Mouse (Mus musculus): Measurements from ENCODE around the gene Gm3045. TPM values are rescaled to one million over a fixed set of nuclear protein-coding genes. Genes with fewer than 3 reads are reported as not detected.

The Gm3045 gene
- polyA plus RNA-seq, 2 experiments: 0.04 TPM; not detected in 1

GRCm38 (mm10) chr13:56476790-56477189 is 50.4 kb downstream of the Gm3045 start:
- Histone ChIP-seq H3K9me3 (ENCODE audit: control insufficient read depth, low read length) (no peaks in the 10 kb centered on the region), H3K36me3 (ENCODE audit: control insufficient read depth, insufficient read depth, low read length) (no peaks in the 10 kb centered on the region), H3K4me3 (replicated peaks; ENCODE audit: low read length) (no peak overlapping the region), H3K9ac (ENCODE audit: low read depth, low read length, severe bottlenecking) (no peak overlapping the region), H3K4me1 (ENCODE audit: control insufficient read depth, insufficient read depth, low read length) (peaks cover 3% of the 10 kb centered on the region; the same call in 1 of the 2 replicates), H3K4me2 (replicated peaks; ENCODE audit: low read depth, low read length, severe bottlenecking) (no peak overlapping the region), H3K27ac (replicated peaks; ENCODE audit: low read depth, low read length) (no peak overlapping the region), H3K27me3 (ENCODE audit: control insufficient read depth, insufficient read depth, low read length) (no peaks in the 10 kb centered on the region)
- DNase-seq (ENCODE audit: low spot score) (no peak), ATAC-seq (ENCODE audit: low FRiP score, low read depth) (no peak)
- TF ChIP-seq POLR2A (IDR thresholded peaks at IDR 0.05; ENCODE audit: borderline replicate concordance, extremely low read depth, insufficient read depth, insufficient read length): no peak
- 78% methylated on average over 5 of the region's 5 CpGs for WGBS

- Histone ChIP-seq H3K4me1 (ENCODE audit: control insufficient read depth, insufficient read depth, low read length) (no peaks in the 10 kb centered on the region), H3K9ac (ENCODE audit: low read depth, low read length, severe bottlenecking) (no peak overlapping the region), H3K4me3 (replicated peaks; ENCODE audit: low read length) (no peak overlapping the region), H3K9me3 (ENCODE audit: control insufficient read depth, low read length) (no peaks in the 10 kb centered on the region), H3K27ac (replicated peaks; ENCODE audit: low read depth, low read length) (no peak overlapping the region), H3K4me2 (replicated peaks; ENCODE audit: low read depth, low read length, severe bottlenecking) (no peak overlapping the region), H3K36me3 (ENCODE audit: control insufficient read depth, insufficient read depth, low read length) (no peaks in the 10 kb centered on the region), H3K27me3 (ENCODE audit: control insufficient read depth, insufficient read depth, low read length) (no peaks in the 10 kb centered on the region)
- no peak for DNase-seq (ENCODE audit: low spot score)
- ATAC-seq (ENCODE audit: low FRiP score, low read depth): no peak
- no peak for TF ChIP-seq POLR2A (IDR thresholded peaks at IDR 0.05; ENCODE audit: borderline replicate concordance, extremely low read depth, insufficient read depth, insufficient read length)
- 43% methylated on average over 6 of the region's 6 CpGs for WGBS
Measured at GRCm38 (mm10) chr13:56477271-56477670, 50.9 kb downstream of the Gm3045 start.

GRCm38 (mm10) chr13:56478027-56478426 is 51.6 kb downstream of the Gm3045 start:
- no peak overlapping the region for H3K27ac ChIP-seq (replicated peaks; ENCODE audit: low read depth, low read length)
- DNase-seq (ENCODE audit: low spot score) (no peak), ATAC-seq (ENCODE audit: low FRiP score, low read depth) (no peak)
- no peak for TF ChIP-seq POLR2A (IDR thresholded peaks at IDR 0.05; ENCODE audit: borderline replicate concordance, extremely low read depth, insufficient read depth, insufficient read length)
- H3K9ac ChIP-seq (ENCODE audit: low read depth, low read length, severe bottlenecking): no peak overlapping the region
- H3K4me3 ChIP-seq (replicated peaks; ENCODE audit: low read length): no peak overlapping the region
- no peaks in the 10 kb centered on the region for H3K4me1 ChIP-seq (ENCODE audit: control insufficient read depth, insufficient read depth, low read length)
- no peaks in the 10 kb centered on the region for H3K36me3 ChIP-seq (ENCODE audit: control insufficient read depth, insufficient read depth, low read length)
- 80% methylated on average over 6 of the region's 6 CpGs for WGBS
- no peak overlapping the region for H3K4me2 ChIP-seq (replicated peaks; ENCODE audit: low read depth, low read length, severe bottlenecking)
- no peaks in the 10 kb centered on the region for H3K27me3 ChIP-seq (ENCODE audit: control insufficient read depth, insufficient read depth, low read length)
- H3K9me3 ChIP-seq (ENCODE audit: control insufficient read depth, low read length): no peaks in the 10 kb centered on the region

GRCm38 (mm10) chr13:56482146-56482545 is 55.8 kb downstream of the Gm3045 start, which contains the start of gene Il9:
TSS of gene Il9 (minus strand) at chr13:56482246.
- Histone ChIP-seq H3K36me3 (ENCODE audit: control insufficient read depth, insufficient read depth, low read length) (no peaks in the 10 kb centered on the region), H3K4me1 (ENCODE audit: control insufficient read depth, insufficient read depth, low read length) (no peaks in the 10 kb centered on the region), H3K27ac (replicated peaks; ENCODE audit: low read depth, low read length) (no peak within 1 kb of the TSS), H3K27me3 (ENCODE audit: control insufficient read depth, insufficient read depth, low read length) (no peaks in the 10 kb centered on the region), H3K9me3 (ENCODE audit: control insufficient read depth, low read length) (no peaks in the 10 kb centered on the region), H3K4me2 (replicated peaks; ENCODE audit: low read depth, low read length, severe bottlenecking) (no peak within 1 kb of the TSS), H3K9ac (ENCODE audit: low read depth, low read length, severe bottlenecking) (no peak within 1 kb of the TSS), H3K4me3 (replicated peaks; ENCODE audit: low read length) (no peak within 1 kb of the TSS)
- no peak for DNase-seq (ENCODE audit: low spot score)
- ATAC-seq (ENCODE audit: low FRiP score, low read depth): no peak
- 78% methylated on average over 3 of the region's 3 CpGs for WGBS
- TF ChIP-seq POLR2A (IDR thresholded peaks at IDR 0.05; ENCODE audit: borderline replicate concordance, extremely low read depth, insufficient read depth, insufficient read length): no peak

Other genes with a start within 250 kb of the Gm3045 start
- gene Tifab, start 247.7 kb upstream of the Gm3045 start, polyA plus RNA-seq (2012; rRNA removed): 1.9 and 2.0 TPM in 2 replicates
- gene Tifab, start 247.7 kb upstream of the Gm3045 start, polyA plus RNA-seq (2014; fragmentation: Nextera tagmentation; extraction: Ambion mirVana): 1.1 and 1.3 TPM in 2 replicates
- gene Neurog1, start 174.4 kb upstream of the Gm3045 start, polyA plus RNA-seq (2012; rRNA removed): 0.04 and 0.06 TPM in 2 replicates
- gene Neurog1, start 174.4 kb upstream of the Gm3045 start, polyA plus RNA-seq (2014; fragmentation: Nextera tagmentation; extraction: Ambion mirVana): not detected in 2 replicates
- 421 and 443 TPM in 2 replicates for gene Cxcl14, start 130.0 kb upstream of the Gm3045 start, polyA plus RNA-seq (2012; rRNA removed)
- gene Cxcl14, start 130.0 kb upstream of the Gm3045 start, polyA plus RNA-seq (2014; fragmentation: Nextera tagmentation; extraction: Ambion mirVana): 474 and 556 TPM in 2 replicates
- 0.69 and 0.74 TPM in 2 replicates for gene Slc25a48, start 11.8 kb downstream of the Gm3045 start, polyA plus RNA-seq (2012; rRNA removed)
- 0.44 and 0.77 TPM in 2 replicates for gene Slc25a48, start 11.8 kb downstream of the Gm3045 start, polyA plus RNA-seq (2014; fragmentation: Nextera tagmentation; extraction: Ambion mirVana)
- not detected in 2 replicates for gene Il9, start 55.7 kb downstream of the Gm3045 start, polyA plus RNA-seq (2012; rRNA removed)
- not detected in 2 replicates for gene Il9, start 55.7 kb downstream of the Gm3045 start, polyA plus RNA-seq (2014; fragmentation: Nextera tagmentation; extraction: Ambion mirVana)
- 3.0 and 3.2 TPM in 2 replicates for gene Fbxl21, start 95.9 kb downstream of the Gm3045 start, polyA plus RNA-seq (2012; rRNA removed)
- 2.8 and 3.7 TPM in 2 replicates for gene Fbxl21, start 95.9 kb downstream of the Gm3045 start, polyA plus RNA-seq (2014; fragmentation: Nextera tagmentation; extraction: Ambion mirVana)
- not detected in 2 replicates for gene Lect2, start 121.9 kb downstream of the Gm3045 start, polyA plus RNA-seq (2012; rRNA removed)
- gene Lect2, start 121.9 kb downstream of the Gm3045 start, polyA plus RNA-seq (2014; fragmentation: Nextera tagmentation; extraction: Ambion mirVana): not detected in 2 replicates
- gene Tgfbi, start 182.9 kb downstream of the Gm3045 start, polyA plus RNA-seq (2012; rRNA removed): 146 and 183 TPM in 2 replicates
- 99.3 and 128 TPM in 2 replicates for gene Tgfbi, start 182.9 kb downstream of the Gm3045 start, polyA plus RNA-seq (2014; fragmentation: Nextera tagmentation; extraction: Ambion mirVana)